Mouse (Mus musculus) R1 (cell line): ENCODE results near the gene Nfe2.
"Not testable (repeated sequence)": the region's sequence is repeated elsewhere in the genome, so short reads cannot be mapped to it uniquely, and the experiment has no call there.

ENCODE experiments used
- DNase-seq: peaks from one replicate; pipeline ENCODE4 v3.0.0-alpha.2; 2018; ENCODE audit warnings: low read depth, low spot score

Gene Nfe2

GRCm38 (mm10) chr15:103250195-103250740 lies 7.9 kb downstream of the Nfe2 start:
- DNase-seq, result peak; percentile 86

- DNase-seq, result not testable (repeated sequence)
These were observed 8.7 kb downstream of the Nfe2 start for GRCm38 (mm10) chr15:103249511-103249910.

- DNase-seq, result peak; percentile 63
These were observed 9.5 kb downstream of the Nfe2 start for GRCm38 (mm10) chr15:103248401-103249313.

DNA sequence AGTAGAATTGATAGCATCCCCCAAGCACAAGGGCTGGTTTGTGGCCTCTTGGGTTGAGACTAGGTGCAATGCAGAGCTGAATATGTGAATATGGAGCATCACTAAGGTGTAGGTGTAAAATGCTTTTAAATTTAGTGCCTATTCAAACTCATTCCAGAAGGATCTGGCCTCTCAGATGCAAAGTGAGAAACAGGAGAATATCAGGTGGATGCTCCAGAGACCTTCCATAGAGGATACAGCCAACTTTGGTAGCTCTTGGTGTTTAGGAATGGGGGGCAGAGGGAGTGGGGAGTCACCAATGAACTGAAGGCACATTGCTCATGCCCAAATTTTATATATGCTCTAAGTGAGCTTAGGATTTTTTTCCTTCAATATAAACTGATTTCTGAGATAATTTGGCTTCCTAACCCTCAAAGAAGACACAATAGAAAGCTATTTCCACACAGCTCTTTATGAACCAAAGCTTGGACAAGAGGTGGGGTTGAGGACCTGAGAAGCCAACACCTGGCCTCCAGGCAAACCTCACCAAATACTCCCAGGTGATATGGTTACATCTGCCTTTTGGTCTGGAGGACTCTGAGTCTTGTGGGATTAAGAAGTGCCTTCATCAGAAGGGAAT lies 10.3 kb downstream of the Nfe2 start:
- no peak for DNase-seq

GRCm38 (mm10) chr15:103247078-103247781 lies 11.0 kb downstream of the Nfe2 start:
- no peak for DNase-seq

DNA sequence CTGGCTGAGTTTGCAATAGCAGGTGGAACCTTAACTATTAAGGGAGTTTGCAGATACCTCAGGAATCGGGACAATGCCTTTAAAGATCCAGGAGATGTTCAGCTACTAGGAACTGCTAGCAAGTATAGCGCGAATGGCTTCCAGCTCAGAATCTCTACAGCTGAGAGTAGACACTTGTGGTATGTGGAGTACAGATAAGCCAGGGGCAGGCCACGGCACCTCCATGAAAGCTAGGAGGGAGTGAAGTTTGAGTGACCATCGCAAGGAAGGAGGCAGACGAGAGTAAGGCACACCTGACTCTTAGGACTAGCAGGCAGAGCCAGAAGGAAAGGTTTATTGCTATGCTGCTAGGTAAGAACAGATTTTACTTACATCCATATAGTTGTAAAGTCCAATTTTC lies 12.6 kb downstream of the Nfe2 start:
- no peak for DNase-seq

- no peak for DNase-seq
These were observed 15.3 kb downstream of the Nfe2 start for GRCm38 (mm10) chr15:103242885-103243284.

- DNase-seq, result not testable (repeated sequence)
These were observed 16.9 kb downstream of the Nfe2 start for GRCm38 (mm10) chr15:103241071-103242018.

DNA sequence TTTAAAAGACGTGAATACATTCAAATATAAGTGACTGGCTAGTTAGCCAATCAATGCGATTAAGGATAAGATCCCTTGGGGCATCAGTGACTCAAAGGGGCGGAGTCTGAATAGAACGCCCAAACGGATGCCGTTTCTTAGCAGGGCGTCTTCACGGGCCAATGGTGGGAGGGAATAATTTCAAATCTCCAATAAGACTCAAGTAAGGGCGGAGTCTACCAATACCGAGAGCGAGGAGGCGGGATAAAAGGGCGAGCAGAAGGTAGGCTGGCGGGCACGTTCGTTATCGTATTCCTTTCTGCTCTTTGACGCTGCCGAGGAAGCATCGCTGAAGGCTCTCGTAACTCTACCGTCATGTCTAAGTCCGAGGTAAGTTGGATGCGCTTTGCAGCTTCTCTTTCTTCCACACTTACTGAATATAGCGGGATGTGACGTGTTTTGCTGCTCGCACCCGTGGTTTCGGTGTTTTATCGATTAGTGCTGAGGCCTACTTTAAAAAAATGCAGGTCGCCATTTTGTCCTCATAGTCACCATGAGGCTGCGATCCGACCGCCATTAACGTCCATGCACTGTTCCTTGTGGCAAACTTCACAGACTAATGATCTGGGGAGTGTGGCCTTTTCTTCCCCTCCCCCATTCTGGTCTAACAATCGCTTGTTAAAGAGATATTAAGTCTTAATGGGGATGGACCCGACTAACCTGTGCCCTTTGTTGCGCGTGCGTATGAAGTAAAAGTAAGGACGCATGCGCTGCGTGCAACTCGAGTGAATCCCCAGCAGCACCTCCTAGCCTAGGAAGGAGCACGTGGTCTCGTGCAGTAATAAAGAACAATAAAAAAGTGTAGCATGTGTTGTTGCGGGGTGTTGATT lies 17.8 kb downstream of the Nfe2 start, which contains the start of gene Hnrnpa1:
Hnrnpa1 (plus strand) TSS at position 273 of the 869 bp plus-strand sequence.
- DNase-seq, result peak; percentile 100

- DNase-seq, result peak; percentile 97
These were observed 18.5 kb downstream of the Nfe2 start, which contains the start of gene Cbx5 for GRCm38 (mm10) chr15:103239685-103240159. Cbx5 (minus strand) TSS chr15:103239816.

- DNase-seq, result peak; percentile 100
These were observed 19.0 kb downstream of the Nfe2 start for GRCm38 (mm10) chr15:103239130-103239684.

GRCm38 (mm10) chr15:103237295-103237694 lies 20.9 kb downstream of the Nfe2 start:
- DNase-seq, result no peak

GRCm38 (mm10) chr15:103233119-103233518 lies 25.1 kb downstream of the Nfe2 start:
- DNase-seq, result no peak

DNA sequence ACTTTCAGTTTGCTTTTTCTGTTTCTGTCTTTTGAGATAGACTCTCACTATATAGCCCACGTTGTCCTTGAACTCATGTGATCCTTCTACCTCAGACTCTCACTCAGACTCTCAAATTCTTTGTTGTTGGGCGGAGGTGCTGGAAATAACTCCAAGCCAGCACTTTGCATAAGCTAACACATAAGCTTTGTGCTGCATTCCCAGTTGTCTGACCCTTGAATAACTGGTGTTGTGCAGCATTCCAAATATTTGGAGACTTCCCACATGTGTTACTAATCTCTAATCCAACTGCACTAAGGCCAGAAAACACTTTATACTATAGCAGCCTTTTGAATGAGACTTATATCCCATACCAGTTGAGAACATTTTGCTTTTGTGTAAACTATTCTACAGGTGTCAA lies 29.3 kb downstream of the Nfe2 start:
- DNase-seq, result peak; percentile 78

GRCm38 (mm10) chr15:103227572-103227971 lies 30.6 kb downstream of the Nfe2 start:
- DNase-seq, result no peak

DNA sequence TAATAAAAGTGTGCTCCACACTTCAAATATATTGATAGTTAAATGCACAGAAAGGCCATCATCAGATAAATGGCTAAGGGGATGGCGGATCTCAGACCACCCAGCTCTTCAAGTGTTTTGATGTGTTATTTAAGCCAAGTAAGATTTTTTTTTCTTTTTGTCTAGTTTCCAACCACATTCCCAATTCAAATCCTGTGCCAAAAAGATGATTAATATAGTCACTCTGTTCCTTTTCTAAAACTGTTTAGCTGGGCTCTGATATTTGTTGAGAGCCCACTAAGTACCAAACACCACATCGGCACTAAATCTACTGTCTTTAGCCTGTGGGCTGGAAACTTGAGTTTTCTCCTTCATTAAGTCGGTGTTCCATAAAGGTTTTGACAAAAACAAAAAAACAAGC lies 31.2 kb downstream of the Nfe2 start:
- no peak for DNase-seq

GRCm38 (mm10) chr15:103224161-103224560 lies 34.0 kb downstream of the Nfe2 start:
- peak; percentile 80 for DNase-seq

DNA sequence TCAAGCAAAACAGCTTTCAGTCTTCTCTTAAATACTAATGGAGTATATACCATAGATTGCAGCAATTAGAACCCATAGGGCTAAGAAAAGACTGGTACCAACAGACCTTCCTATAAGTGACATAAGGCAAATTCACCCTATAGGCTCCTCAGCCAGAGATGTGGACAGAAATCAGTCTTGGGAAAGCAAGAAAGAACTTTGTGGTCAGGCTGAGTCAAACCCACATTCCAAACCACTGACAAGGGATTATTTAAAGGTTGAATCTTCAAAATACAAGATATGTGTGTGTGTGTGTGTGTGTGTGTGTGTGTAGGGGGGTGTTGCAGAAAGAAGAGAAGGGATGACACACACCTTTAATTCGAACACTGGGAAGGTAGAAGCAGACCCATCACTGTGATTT lies 36.8 kb downstream of the Nfe2 start:
- DNase-seq, result no peak

DNA sequence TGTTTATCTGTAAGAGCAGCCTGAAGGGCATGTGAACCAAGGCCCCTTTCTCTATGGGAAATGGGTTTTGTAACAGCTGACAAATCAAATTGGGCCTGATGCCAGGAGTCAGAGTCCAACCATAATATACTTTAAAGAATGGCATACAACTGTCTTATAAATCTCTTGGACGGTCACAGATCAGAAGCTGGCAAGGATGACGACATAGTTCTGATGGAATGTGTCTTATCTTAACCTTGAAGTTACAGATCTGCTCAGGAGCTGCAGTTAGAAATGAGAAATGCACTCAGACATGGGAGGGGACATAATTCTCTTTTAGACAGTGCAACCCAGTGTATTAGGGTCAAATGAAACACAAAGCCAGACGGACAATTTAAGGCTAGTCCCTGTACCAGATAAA lies 37.4 kb downstream of the Nfe2 start:
- no peak for DNase-seq
